Mouse (Mus musculus) cerebellum, adult 9-11 months (tissue): ENCODE measurements around the gene Pheta1.

Experiments used
- DNase-seq: peaks from one replicate; pipeline ENCODE4 v3.0.0; 2022

Gene Pheta1

GRCm38 (mm10) chr5:121846322-121846721 is 2.5 kb upstream of the Pheta1 start:
- DNase-seq, result no peak

DNA sequence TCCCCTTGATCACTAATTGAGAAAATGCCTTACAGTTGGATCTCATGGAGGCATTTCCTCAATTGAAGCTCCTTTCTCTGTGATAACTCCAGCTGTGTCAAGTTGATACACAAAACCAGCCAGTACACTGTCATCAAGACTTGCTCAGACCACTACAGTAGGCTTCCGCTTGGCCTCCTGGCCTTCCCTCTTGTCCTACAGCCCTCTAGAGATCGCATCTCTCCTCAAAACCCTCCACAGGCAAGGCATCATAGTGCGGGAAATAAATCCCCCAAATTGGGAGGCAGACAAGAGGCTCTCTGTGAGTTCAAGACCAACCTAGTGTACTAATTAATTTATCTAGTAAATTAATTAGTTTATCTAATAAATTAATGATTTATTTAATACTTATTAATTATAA is 1.5 kb upstream of the Pheta1 start:
- peak; percentile 34 for DNase-seq

- peak; percentile 63 for DNase-seq
These were observed 707 bp upstream of the Pheta1 start for GRCm38 (mm10) chr5:121848035-121848519.

GRCm38 (mm10) chr5:121849478-121850349 is 930 bp downstream of the Pheta1 start:
- peak; percentile 68 for DNase-seq

DNA sequence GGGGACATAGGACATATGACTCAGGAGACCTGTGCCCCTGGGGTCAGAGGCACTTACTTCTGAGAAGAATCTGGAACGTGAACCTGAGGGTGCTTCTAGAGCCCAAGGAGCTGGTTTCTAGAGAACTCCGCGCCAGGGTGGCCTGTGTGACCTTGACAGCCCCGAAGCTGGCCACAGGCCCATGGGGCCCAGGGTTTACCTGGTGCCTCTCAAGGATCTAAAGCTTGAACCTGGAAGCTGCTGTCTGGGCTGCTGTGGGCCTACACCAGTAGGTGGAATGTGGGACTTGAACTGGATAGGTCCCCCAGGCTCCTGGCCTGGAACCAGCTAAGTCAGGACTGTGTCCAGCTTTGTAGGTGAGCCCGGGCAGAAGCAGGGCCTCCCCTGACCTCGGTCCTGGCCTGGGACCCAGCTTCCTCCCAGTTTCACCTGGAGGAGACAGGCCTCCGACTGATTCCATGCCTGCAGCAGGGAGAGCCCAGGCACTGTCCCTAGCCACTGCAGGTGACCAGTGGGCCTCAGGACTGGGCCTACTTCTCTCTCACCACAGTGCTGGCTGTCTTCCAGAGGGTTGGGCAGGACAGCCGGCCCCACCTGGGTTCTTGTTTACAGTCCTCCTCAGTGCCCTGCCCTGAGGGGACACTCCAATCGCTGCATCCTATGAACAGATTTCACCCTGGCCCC is 4.7 kb downstream of the Pheta1 start:
- peak; percentile 65 for DNase-seq

GRCm38 (mm10) chr5:121854768-121855167 is 6.0 kb downstream of the Pheta1 start:
- no peak for DNase-seq

- DNase-seq, result no peak
These were observed 8.0 kb downstream of the Pheta1 start for GRCm38 (mm10) chr5:121856740-121857139.

- no peak for DNase-seq
These were observed 9.6 kb downstream of the Pheta1 start for GRCm38 (mm10) chr5:121858427-121858826.

DNA sequence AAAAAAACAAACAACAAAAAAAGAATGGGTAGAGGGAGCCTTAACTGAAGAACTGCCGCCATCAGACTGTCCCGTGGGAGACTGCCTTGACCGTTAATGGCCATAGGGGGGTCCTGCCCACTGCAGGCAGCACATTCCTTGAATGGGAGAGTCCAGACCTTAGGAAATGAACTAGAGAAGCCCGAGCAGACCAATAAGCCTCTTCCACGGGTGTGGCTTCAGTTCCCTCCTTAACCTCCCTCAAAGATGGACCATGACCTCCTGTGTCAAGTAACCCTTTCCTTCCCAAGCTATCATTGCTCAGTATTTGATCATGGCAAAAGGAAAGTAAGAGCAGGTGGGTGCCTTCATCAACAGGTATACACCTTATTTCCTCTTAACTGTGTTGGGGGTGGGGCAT is 13.2 kb downstream of the Pheta1 start:
- DNase-seq, result no peak

- no peak for DNase-seq
These were observed 15.5 kb downstream of the Pheta1 start for GRCm38 (mm10) chr5:121864330-121864729.

DNA sequence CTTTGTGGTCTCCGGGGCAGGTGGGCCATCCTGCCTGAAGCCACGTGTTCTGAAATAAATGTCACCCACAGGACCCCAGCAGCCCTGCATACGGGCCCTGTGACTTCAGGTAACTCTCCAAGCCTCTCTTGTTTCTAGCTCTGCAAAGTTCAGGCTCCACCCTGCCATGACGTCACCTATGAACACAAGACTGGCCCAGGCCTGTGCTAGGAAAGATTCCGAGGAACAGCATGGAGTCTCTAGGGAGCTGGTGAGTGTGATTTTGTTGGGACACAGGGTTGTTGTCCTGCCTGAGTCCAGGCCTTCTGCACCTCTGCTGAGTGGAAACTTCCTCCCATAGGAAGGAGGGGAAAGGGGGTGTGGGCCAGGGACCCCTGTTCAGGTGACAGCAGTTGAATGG is 19.2 kb downstream of the Pheta1 start:
- DNase-seq, result no peak

DNA sequence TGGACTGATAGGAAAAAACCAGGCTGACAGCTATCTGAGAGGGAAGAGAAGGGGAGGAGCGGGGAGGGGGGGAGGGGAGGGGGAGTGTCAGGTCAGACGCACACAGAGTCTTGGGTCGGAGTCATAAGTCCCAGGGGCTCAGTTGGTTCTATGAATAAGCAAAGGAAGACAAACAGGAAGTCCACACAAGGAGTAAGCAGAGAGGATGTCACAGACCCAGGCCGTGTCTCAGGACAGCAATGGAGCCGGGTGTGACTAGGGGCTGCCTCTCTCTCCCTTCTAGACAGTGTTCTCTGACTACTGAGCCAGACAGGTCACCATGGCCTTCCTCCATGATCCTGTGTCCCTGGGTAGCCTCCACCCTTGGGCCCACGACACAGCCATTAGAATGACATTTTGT is 22.0 kb downstream of the Pheta1 start:
- DNase-seq, result no peak

DNA sequence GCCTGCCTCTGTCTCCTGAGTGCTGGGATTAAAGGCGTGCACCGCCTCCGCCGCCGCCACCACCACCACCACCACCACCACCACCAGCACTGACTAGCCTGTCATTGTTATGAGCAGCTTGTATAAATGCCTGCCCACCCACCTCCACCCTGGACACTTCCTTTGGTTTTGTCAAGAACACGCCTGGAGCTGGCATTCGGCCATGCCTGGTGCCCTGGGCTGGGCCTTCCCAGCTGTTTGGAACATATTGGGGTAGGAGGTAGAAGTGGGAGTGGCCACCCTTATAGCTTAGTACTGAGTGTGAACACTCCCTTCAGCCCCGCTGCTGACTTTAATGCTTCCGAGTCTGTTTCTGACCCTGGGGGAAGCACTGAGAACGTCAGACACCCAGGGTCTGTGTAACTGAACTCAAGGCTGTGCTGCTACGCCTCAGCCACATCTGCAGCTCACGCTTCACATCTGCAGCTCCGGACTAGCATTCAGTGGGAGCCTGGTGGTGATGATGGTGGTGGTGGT is 22.8 kb downstream of the Pheta1 start:
- no peak for DNase-seq

DNA sequence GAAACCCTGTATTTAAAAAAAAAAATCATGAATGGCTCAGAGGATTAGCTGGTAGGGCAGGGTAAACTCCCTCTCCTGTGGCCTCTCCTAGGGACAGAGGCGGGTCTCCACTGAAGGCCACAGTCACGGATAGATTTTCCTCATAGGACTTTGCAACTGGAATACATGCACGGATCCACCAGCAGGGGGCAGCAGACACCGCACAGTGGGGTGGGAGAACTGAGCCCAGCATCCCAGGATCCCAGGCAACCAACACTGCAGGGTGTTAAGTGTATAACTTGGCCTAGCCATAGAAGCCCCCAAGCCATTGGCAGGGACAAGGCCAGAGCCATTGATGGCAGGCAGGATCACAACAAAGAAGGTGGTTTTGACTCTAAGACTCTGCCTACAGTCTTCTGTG is 23.4 kb downstream of the Pheta1 start:
- peak; percentile 69 for DNase-seq

DNA sequence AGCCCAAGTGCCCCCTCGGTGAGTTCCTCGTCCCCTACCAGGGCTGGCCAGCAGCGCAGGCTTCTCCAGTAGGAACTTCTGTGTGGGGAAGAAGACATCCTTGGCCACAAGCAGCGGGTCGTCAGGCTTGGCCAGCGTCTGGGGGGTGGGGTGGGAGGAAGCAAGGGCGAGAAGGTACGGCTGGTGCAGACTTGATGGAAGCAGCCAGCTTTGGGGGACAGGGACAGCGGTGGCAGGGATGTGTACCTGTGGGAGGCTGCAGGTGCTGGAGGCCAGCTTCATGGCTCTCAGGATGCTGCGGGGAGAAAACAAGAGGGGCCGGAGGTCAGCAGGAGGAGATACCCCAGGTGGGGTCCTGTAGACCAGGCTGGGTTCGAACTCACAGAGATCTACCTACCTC is 26.3 kb downstream of the Pheta1 start:
- DNase-seq, result no peak

DNA sequence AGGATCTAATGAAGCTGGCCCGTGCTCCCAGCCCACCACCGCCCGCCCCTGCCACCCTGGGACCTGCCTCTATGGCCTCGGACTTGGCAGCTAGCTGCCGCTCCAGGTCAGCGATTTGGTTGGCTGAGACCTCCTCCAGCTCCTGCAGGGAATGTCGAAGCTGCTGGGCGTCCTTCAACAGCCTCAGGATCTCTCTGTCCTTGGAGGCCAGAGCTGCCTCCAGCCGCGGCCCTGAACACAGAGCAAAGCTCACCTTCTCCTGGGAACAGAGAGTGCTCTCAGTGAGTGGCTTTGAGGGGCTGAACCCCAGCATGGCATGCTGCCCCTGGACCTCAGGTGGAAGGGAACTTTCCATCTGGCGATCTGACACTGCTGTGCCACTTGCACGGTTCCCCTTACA is 28.1 kb downstream of the Pheta1 start:
- no peak for DNase-seq

DNA sequence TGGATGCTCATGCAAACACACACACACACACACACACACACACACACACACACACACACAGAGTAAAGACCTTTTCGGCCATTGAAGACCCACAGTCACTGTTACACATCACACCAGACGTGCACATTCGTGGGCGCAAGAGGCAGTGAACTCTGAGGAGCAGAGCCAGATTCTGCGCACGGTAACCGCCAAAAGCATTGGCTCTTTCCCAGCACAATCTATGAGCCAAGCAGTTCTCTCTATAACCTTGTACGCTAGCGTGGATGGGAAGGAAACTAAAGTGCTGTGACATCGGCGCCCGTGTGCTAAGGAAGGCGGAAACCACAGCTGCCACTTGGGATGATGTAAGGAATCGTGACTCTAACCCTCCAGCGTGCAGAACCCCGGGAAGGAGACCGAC is 29.9 kb downstream of the Pheta1 start:
- DNase-seq, result no peak

DNA sequence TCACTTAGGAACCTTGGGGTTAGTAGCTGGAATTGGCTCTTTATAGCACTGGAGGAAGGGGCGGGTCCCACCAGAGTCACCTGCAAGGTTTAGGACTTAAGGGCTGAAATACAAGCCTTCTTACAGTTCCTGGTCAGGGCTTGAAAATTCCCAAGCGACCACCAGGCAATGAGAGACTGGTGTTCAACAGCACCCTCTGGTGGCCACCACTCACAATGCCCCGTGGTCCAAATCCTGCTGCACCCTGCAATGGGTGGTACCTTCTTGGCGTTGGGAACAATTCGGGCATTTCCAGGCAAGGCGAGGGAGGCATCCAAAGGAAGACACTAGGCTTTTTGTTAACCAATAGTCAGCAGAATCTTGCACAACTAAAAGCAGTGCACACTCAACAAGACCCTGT is 30.4 kb downstream of the Pheta1 start:
- no peak for DNase-seq

DNA sequence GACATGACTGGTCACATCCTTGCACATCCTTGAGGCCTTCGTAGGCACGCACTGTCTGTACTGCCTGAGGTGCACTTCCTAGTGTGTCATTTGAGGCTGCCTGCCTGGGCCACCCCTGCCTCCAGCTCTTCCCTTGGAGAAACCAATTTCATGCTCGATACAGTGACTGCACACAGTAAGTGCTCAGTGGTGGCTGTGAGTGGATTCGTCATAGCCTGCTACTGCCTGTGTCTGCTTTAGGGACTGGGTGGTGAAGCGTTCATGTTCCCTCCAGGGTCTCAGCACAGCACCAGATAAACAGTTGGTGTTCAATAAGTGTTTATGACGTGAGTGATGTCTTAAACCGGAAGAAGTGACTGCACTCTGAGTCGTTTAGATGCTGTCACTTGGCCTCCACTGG is 34.6 kb downstream of the Pheta1 start:
- DNase-seq, result no peak

DNA sequence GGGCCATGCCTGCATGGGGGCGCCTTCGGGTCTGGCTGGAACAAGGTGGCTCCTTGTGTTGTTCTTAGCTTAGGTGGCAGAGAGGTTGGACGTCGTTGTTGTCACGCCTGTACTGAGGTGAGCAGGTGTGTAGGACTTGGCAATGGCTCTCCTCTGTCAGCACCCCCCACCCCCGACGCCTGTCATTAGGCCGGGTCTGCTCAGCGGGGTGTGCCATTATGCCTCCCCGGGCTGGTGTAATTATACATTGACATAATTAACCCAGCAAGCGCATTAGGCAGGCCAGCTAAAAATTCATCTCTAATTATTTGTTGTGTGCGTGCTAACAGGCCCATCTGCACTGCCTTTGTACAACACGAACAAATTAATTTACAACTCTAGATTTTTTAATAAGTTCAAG is 40.6 kb downstream of the Pheta1 start:
- DNase-seq, result no peak

GRCm38 (mm10) chr5:121889819-121890362 is 41.1 kb downstream of the Pheta1 start:
- no peak for DNase-seq

GRCm38 (mm10) chr5:121890925-121891324 is 42.1 kb downstream of the Pheta1 start:
- no peak for DNase-seq

DNA sequence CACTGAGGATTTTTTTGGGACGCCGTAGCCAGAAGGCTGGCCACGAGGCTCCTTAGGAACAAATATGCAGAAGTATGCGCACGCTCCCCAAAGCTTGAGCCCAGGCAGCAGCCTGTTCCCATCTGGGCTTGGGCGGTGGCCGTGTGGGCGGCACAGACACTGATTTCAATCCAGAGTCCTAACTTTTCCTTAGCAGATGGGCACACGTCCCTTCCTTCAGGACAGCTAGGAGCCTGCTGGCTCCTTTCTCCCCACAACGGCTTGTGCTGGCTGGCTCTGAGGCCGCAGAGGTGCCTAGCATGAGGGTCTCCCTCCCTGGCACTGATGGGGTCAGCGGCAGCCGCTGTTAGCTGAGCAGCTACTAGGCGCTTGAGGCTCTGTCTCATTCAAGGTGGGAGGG is 43.5 kb downstream of the Pheta1 start:
- no peak for DNase-seq

- no peak for DNase-seq
These were observed 44.8 kb downstream of the Pheta1 start for GRCm38 (mm10) chr5:121893581-121893980.
